Mouse (Mus musculus) bone marrow macrophage, adult 2 months (primary cell): ENCODE results near the gene Smim11.

Source experiments
- CTCF ChIP-seq: IDR thresholded peaks from 2 replicates; pipeline ENCODE4 v1.5.1; 2012; ENCODE audit warnings: low read depth, mild to moderate bottlenecking, low read length, moderate library complexity
- POLR2A ChIP-seq: IDR thresholded peaks from 2 replicates; pipeline ENCODE4 v1.6.1; 2012; ENCODE audit warnings: mild to moderate bottlenecking, low read depth, low read length, borderline replicate concordance

DNA sequence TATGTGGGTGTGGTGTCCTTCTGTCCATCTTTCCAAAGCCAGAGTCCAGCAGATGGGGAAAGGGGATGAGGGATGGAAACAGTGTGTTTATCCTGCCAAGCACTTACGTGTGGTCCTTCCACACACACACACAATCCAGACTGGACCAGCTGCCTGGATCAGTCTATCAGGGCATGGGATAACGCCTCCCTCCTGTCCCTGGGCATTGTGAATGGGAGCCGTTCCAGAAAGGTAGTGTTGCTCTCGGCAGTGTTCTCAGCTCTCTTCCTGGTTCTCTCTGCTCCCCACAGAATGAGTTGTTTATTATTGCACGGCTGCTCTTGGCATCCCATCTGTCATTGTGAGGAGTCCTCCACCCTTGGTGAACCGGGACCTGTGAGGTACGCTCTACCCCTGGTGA lies 59.6 kb downstream of the Smim11 start:
- TF ChIP-seq POLR2A (no peak), CTCF (no peak)
